Mouse (Mus musculus) heart, embryonic 13.5 days (tissue): ENCODE data around the gene Fndc3b. TPM values are rescaled to one million over a fixed set of nuclear protein-coding genes. Genes with fewer than 3 reads are reported as not detected.

ENCODE experiments used
- ATAC-seq: fragments of 200-750 bp; cut with Nextera tagmentation; 2 replicates; pipeline ENCODE4 v1.8.0; 2017; ENCODE audit warnings: moderate TSS enrichment; ENCODE audit not compliant: insufficient number of reproducible peaks, low FRiP score, low TSS enrichment; ENCODE audit errors: extremely low read depth
- H3K27ac ChIP-seq: fragments of 300-500 bp; sonication (generic); replicated peaks from 2 replicates; pipeline ENCODE4 v1.5.1; 2015; ENCODE audit warnings: moderate library complexity, mild to moderate bottlenecking, inconsistent platforms
- H3K27me3 ChIP-seq: fragments of 300-500 bp; sonication (generic); replicated peaks from 2 replicates; pipeline ENCODE4 v1.6.1; 2015; ENCODE audit warnings: mild to moderate bottlenecking, inconsistent platforms
- H3K36me3 ChIP-seq: fragments of 300-500 bp; sonication (generic); 2 replicates; pipeline ENCODE4 v1.6.1; 2015; ENCODE audit warnings: mild to moderate bottlenecking, inconsistent platforms
- H3K4me1 ChIP-seq: fragments of 300-500 bp; sonication (generic); 2 replicates; pipeline ENCODE4 v1.6.1; 2015; ENCODE audit warnings: inconsistent platforms
- H3K4me2 ChIP-seq: fragments of 300-500 bp; sonication (generic); 2 replicates; pipeline ENCODE4 v1.6.1; 2015; ENCODE audit warnings: inconsistent platforms, mild to moderate bottlenecking, moderate library complexity
- H3K4me3 ChIP-seq: fragments of 300-500 bp; sonication (generic); 2 replicates; pipeline ENCODE4 v1.5.1; 2015; ENCODE audit warnings: moderate library complexity, mild to moderate bottlenecking, inconsistent platforms
- H3K9ac ChIP-seq: fragments of 300-500 bp; sonication (generic); 2 replicates; pipeline ENCODE4 v1.6.1; 2015; ENCODE audit warnings: inconsistent platforms, mild to moderate bottlenecking, moderate library complexity
- H3K9me3 ChIP-seq: fragments of 300-500 bp; sonication (generic); 2 replicates; pipeline ENCODE4 v1.6.1; 2016; ENCODE audit warnings: inconsistent platforms
- WGBS: fragments of 180-500 bp; shearing (Covaris S2); methylation state at CpG from one replicate; pipeline ENCODE4 v1.1.7; 2015; ENCODE audit warnings: mixed read lengths; 5-methylcytosine and 5-hydroxymethylcytosine counted together
- polyA plus RNA-seq: library from polyadenylated mRNA; unstranded; fragments of >200 nt; fragmentation: Nextera tagmentation; extraction: Ambion mirVana; gene quantifications from 2 replicates; pipeline ENCODE4 v1.2.1, GENCODE M21; 2015

Fndc3b gene
- polyA plus RNA-seq, 1 experiment from 2014 or later = 22.3 TPM

GRCm38 (mm10) chr3:27573458-27573857 lies 137.6 kb downstream of the Fndc3b start:
- Histone ChIP-seq H3K9me3 (no peaks in the 10 kb centered on the region), H3K36me3 (no peaks in the 10 kb centered on the region), H3K27ac (no peak overlapping the region), H3K27me3 (no peaks in the 10 kb centered on the region), H3K4me3 (no peak overlapping the region), H3K4me2 (no peak overlapping the region), H3K9ac (no peak overlapping the region), H3K4me1 (peaks cover 51% of the 10 kb centered on the region)
- 56% methylated on average over 11 of the region's 11 CpGs for WGBS
- ATAC-seq = no peak

- Histone ChIP-seq H3K36me3 (no peaks in the 10 kb centered on the region), H3K4me2 (no peak overlapping the region), H3K9ac (0 out of 2 replicates have a peak overlapping the region, but pooled peaks have one; percentile 8), H3K9me3 (no peaks in the 10 kb centered on the region), H3K27ac (no peak overlapping the region; the same call in 1 of the 2 replicates), H3K4me1 (peaks cover 50% of the 10 kb centered on the region), H3K27me3 (no peaks in the 10 kb centered on the region), H3K4me3 (no peak overlapping the region)
- no peak for ATAC-seq
- WGBS = 48% methylated on average over 6 of the region's 6 CpGs
These were observed 138.8 kb downstream of the Fndc3b start for GRCm38 (mm10) chr3:27572305-27572704.

- peaks cover 15% of the 10 kb centered on the region for H3K4me1 ChIP-seq
- H3K27me3 ChIP-seq = no peaks in the 10 kb centered on the region
- H3K4me2 ChIP-seq = no peak overlapping the region
- no peak overlapping the region for H3K4me3 ChIP-seq
- no peak overlapping the region for H3K27ac ChIP-seq
- no peak for ATAC-seq
- no peak overlapping the region for H3K9ac ChIP-seq
- no peaks in the 10 kb centered on the region for H3K9me3 ChIP-seq
- H3K36me3 ChIP-seq = peaks cover 10% of the 10 kb centered on the region; the same call in 1 of the 2 replicates
- WGBS = 80% methylated on average over 4 of the region's 4 CpGs
These were observed 145.8 kb downstream of the Fndc3b start for GRCm38 (mm10) chr3:27565314-27565713.

- Histone ChIP-seq H3K9ac (no peak overlapping the region), H3K27me3 (no peaks in the 10 kb centered on the region), H3K4me3 (no peak overlapping the region), H3K27ac (no peak overlapping the region), H3K9me3 (no peaks in the 10 kb centered on the region), H3K4me2 (no peak overlapping the region), H3K36me3 (peaks cover 10% of the 10 kb centered on the region; the same call in 1 of the 2 replicates), H3K4me1 (peaks cover 12% of the 10 kb centered on the region)
- ATAC-seq = no peak
- WGBS = 89% methylated on average over 5 of the region's 5 CpGs
These were observed 148.0 kb downstream of the Fndc3b start for GRCm38 (mm10) chr3:27563047-27563624.

GRCm38 (mm10) chr3:27562476-27562875 lies 148.6 kb downstream of the Fndc3b start:
- H3K4me2 ChIP-seq = no peak overlapping the region
- no peak overlapping the region for H3K27ac ChIP-seq
- WGBS = 85% methylated on average over 3 of the region's 3 CpGs
- no peak overlapping the region for H3K4me3 ChIP-seq
- no peak for ATAC-seq
- H3K4me1 ChIP-seq = peaks cover 5% of the 10 kb centered on the region
- no peaks in the 10 kb centered on the region for H3K27me3 ChIP-seq
- peaks cover 10% of the 10 kb centered on the region; the same call in 1 of the 2 replicates for H3K36me3 ChIP-seq
- no peak overlapping the region for H3K9ac ChIP-seq
- H3K9me3 ChIP-seq = no peaks in the 10 kb centered on the region

GRCm38 (mm10) chr3:27561921-27562320 lies 149.2 kb downstream of the Fndc3b start:
- Histone ChIP-seq H3K27me3 (no peaks in the 10 kb centered on the region), H3K36me3 (peaks cover 10% of the 10 kb centered on the region; the same call in 1 of the 2 replicates), H3K27ac (no peak overlapping the region), H3K4me2 (no peak overlapping the region), H3K9ac (no peak overlapping the region), H3K4me1 (peaks cover 3% of the 10 kb centered on the region; the same call in 1 of the 2 replicates), H3K4me3 (no peak overlapping the region), H3K9me3 (no peaks in the 10 kb centered on the region)
- 100% methylated on average over 2 of the region's 2 CpGs for WGBS
- ATAC-seq = no peak

GRCm38 (mm10) chr3:27559316-27559715 lies 151.8 kb downstream of the Fndc3b start:
- no peak overlapping the region for H3K4me3 ChIP-seq
- no peak overlapping the region for H3K4me2 ChIP-seq
- peaks cover 3% of the 10 kb centered on the region; the same call in 1 of the 2 replicates for H3K4me1 ChIP-seq
- no peak for ATAC-seq
- WGBS = 89% methylated on average over 4 of the region's 4 CpGs
- H3K9ac ChIP-seq = no peak overlapping the region
- H3K9me3 ChIP-seq = no peaks in the 10 kb centered on the region
- H3K27me3 ChIP-seq = no peaks in the 10 kb centered on the region
- peaks cover 23% of the 10 kb centered on the region for H3K36me3 ChIP-seq
- H3K27ac ChIP-seq = no peak overlapping the region

- no peaks in the 10 kb centered on the region for H3K27me3 ChIP-seq
- ATAC-seq = no peak
- H3K4me2 ChIP-seq = no peak overlapping the region
- no peak overlapping the region for H3K4me3 ChIP-seq
- H3K27ac ChIP-seq = no peak overlapping the region
- H3K9me3 ChIP-seq = no peaks in the 10 kb centered on the region
- H3K4me1 ChIP-seq = peaks cover 1% of the 10 kb centered on the region; the same call in 1 of the 2 replicates
- 73% methylated on average over 4 of the region's 4 CpGs for WGBS
- H3K36me3 ChIP-seq = peaks cover 31% of the 10 kb centered on the region
- no peak overlapping the region for H3K9ac ChIP-seq
These were observed 153.8 kb downstream of the Fndc3b start for GRCm38 (mm10) chr3:27557100-27558004.

- Histone ChIP-seq H3K4me1 (no peaks in the 10 kb centered on the region), H3K27me3 (no peaks in the 10 kb centered on the region), H3K4me2 (no peak overlapping the region), H3K9ac (no peak overlapping the region), H3K4me3 (no peak overlapping the region), H3K27ac (no peak overlapping the region), H3K36me3 (peaks cover 31% of the 10 kb centered on the region), H3K9me3 (no peaks in the 10 kb centered on the region)
- WGBS = 81% methylated on average over 3 of the region's 3 CpGs
- no peak for ATAC-seq
These were observed 155.6 kb downstream of the Fndc3b start for GRCm38 (mm10) chr3:27555401-27555940.

GRCm38 (mm10) chr3:27554325-27554724 lies 156.8 kb downstream of the Fndc3b start:
- H3K9me3 ChIP-seq = no peaks in the 10 kb centered on the region
- no peak overlapping the region for H3K9ac ChIP-seq

GRCm38 (mm10) chr3:27553781-27554180 lies 157.3 kb downstream of the Fndc3b start:
- Histone ChIP-seq H3K9ac (no peak overlapping the region), H3K4me3 (no peak overlapping the region), H3K9me3 (no peaks in the 10 kb centered on the region), H3K4me2 (no peak overlapping the region), H3K4me1 (no peaks in the 10 kb centered on the region), H3K27ac (no peak overlapping the region), H3K27me3 (no peaks in the 10 kb centered on the region), H3K36me3 (peaks cover 40% of the 10 kb centered on the region)
- ATAC-seq = no peak
- 88% methylated on average over 3 of the region's 3 CpGs for WGBS

More at GRCm38 (mm10) chr3:27554325-27554724, 156.8 kb downstream of the Fndc3b start:
- no peaks in the 10 kb centered on the region for H3K4me1 ChIP-seq
- no peak overlapping the region for H3K27ac ChIP-seq
- H3K27me3 ChIP-seq = no peaks in the 10 kb centered on the region
- H3K4me2 ChIP-seq = no peak overlapping the region
- WGBS = 84% methylated on average over 3 of the region's 3 CpGs
- H3K4me3 ChIP-seq = no peak overlapping the region
- no peak for ATAC-seq
- H3K36me3 ChIP-seq = peaks cover 40% of the 10 kb centered on the region
